Mouse (Mus musculus) midbrain, embryonic 15.5 days (tissue): ENCODE measurements at regions not wholly inside any gene's neighbourhood (a gene's known extent, or its start where the extent isn't known, plus 50 kb on each side); places are given as distances from the start of the nearest gene placed in this dataset.
A peak's percentile ranks its signal among the peaks of the same experiment; 100 is the strongest.

Source experiments
- ATAC-seq: fragments of 200-750 bp; cut with Nextera tagmentation; replicated peaks from 2 replicates; pipeline ENCODE4 v1.8.0; 2017; ENCODE audit warnings: moderate TSS enrichment
- H3K27ac ChIP-seq: fragments of 300-500 bp; sonication (generic); 2 replicates; pipeline ENCODE4 v1.5.1; 2015; ENCODE audit warnings: mild to moderate bottlenecking, inconsistent platforms
- H3K27me3 ChIP-seq: fragments of 300-500 bp; sonication (generic); replicated peaks from 2 replicates; pipeline ENCODE4 v1.6.1; 2015; ENCODE audit warnings: inconsistent platforms
- H3K36me3 ChIP-seq: fragments of 300-500 bp; sonication (generic); replicated peaks from 2 replicates; pipeline ENCODE4 v1.6.1; 2015; ENCODE audit warnings: inconsistent platforms
- H3K4me1 ChIP-seq: fragments of 300-500 bp; sonication (generic); 2 replicates; pipeline ENCODE4 v1.6.1; 2015; ENCODE audit warnings: inconsistent platforms
- H3K4me2 ChIP-seq: fragments of 300-500 bp; sonication (generic); 2 replicates; pipeline ENCODE4 v1.6.1; 2015; ENCODE audit warnings: inconsistent platforms, mild to moderate bottlenecking, moderate library complexity
- H3K4me3 ChIP-seq: fragments of 300-500 bp; sonication (generic); 2 replicates; pipeline ENCODE4 v1.5.1; 2015; ENCODE audit warnings: mild to moderate bottlenecking, inconsistent platforms
- H3K9ac ChIP-seq: fragments of 300-500 bp; sonication (generic); 2 replicates; pipeline ENCODE4 v1.6.1; 2015; ENCODE audit warnings: mild to moderate bottlenecking, inconsistent platforms
- H3K9me3 ChIP-seq: fragments of 300-500 bp; sonication (generic); 2 replicates; pipeline ENCODE4 v1.6.1; 2016; ENCODE audit warnings: inconsistent platforms
- WGBS: fragments of 180-500 bp; shearing (Covaris S2); methylation state at CpG from one replicate; pipeline ENCODE4 v1.1.7; 2015; ENCODE audit warnings: mixed read lengths; 5-methylcytosine and 5-hydroxymethylcytosine counted together

DNA sequence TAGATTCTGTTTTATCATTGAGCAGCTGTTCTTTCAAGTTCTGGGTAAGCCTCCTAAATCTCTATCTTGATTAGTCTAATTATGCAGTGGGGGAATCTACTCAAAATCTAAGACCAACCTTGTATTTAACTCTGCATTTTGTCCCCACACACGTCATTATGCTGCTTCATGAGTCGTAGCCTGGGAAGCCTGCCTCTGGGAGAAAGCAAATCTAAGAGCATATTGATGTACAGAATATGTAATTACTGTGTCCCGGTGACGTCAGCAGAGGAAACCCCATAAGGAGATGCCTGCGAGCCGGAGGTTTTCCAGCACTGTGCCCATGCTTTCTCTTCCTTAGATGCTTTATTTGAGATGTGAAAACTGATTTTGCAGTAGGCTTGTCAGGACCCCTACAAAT lies 161.7 kb downstream of the Rps29 start:
- Histone ChIP-seq H3K27ac (peak overlapping the region; percentile 81), H3K9ac (no peak overlapping the region), H3K4me3 (peak overlapping the region; percentile 32), H3K9me3 (no peaks in the 10 kb centered on the region), H3K27me3 (no peaks in the 10 kb centered on the region), H3K36me3 (no peaks in the 10 kb centered on the region), H3K4me2 (peak overlapping the region; percentile 49), H3K4me1 (peaks cover 24% of the 10 kb centered on the region)
- WGBS, result 29% methylated on average over 6 of the region's 6 CpGs
- ATAC-seq, result peak; percentile 80

DNA sequence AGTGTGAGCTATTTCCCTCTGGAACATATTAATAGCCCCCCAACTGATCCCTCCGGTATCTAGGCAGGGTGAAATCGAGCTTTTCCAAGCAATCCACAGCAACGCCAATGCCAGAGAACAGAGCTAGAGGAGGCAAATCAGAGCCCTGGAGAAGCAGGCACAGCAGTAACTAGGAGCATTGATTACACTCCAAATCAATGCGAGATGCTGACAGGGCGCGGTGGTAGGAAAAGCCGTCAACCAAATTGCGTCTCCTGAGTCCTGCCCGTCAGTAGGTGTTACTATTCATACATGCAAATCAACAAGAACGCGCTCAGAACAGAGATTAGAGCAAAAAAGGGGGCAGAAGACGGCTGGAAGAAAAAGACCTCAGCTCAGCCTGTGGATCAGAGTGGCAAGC lies 162.2 kb downstream of the Rps29 start:
- Histone ChIP-seq H3K4me1 (peaks cover 24% of the 10 kb centered on the region), H3K27ac (peak overlapping the region; percentile 81), H3K9me3 (no peaks in the 10 kb centered on the region), H3K4me2 (peak overlapping the region; percentile 49), H3K4me3 (peak overlapping the region; percentile 32), H3K9ac (no peak overlapping the region), H3K27me3 (no peaks in the 10 kb centered on the region), H3K36me3 (no peaks in the 10 kb centered on the region)
- ATAC-seq, result peak; percentile 92
- WGBS, result 12% methylated on average over 12 of the region's 12 CpGs

DNA sequence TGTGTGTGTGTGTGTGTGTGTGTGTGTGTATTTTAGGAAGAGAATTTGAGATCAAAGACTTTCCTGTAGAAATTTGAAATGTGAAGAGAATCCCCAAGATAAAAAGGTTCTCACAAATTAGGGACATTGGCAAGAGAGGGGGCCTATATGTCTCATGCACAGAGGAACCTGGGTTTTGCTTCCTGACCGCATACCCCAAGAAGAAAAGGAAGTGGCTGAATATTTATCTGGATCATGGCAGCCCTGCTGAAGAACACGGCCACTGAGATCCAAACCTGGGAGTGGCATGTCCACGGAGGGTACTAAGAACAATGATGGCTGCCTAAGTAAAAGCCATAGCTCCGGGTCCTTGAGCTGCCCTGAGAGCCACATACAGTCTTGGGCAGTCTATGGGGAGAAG lies 178.3 kb downstream of the Rps29 start:
- Histone ChIP-seq H3K27ac (no peak overlapping the region), H3K27me3 (no peaks in the 10 kb centered on the region), H3K9me3 (no peaks in the 10 kb centered on the region), H3K4me2 (no peak overlapping the region), H3K4me1 (peaks cover 15% of the 10 kb centered on the region; the same call in 1 of the 2 replicates), H3K36me3 (no peaks in the 10 kb centered on the region), H3K9ac (no peak overlapping the region), H3K4me3 (no peak overlapping the region)
- ATAC-seq, result no peak
- WGBS, result 91% methylated on average over 4 of the region's 4 CpGs

DNA sequence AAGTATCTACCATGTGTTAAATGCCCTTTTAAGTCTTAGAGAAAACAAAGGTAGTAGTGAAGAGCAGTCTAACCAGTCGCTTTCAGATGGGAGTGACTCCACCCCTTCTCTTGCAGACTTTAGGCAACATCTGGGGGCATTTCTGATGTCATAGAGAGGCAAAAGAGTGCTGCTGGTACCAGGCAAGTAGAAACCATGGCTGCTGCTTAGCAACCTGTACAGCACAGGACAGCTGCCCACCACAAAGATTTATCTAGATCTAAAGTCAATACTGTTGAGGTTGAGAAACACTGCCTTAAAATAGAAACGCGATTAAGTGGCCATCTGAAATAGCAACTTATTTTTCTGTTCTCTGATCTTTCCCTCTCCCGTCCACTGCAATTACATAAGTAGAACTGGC lies 178.8 kb downstream of the Rps29 start:
- H3K4me3 ChIP-seq, result no peak overlapping the region
- H3K9me3 ChIP-seq, result no peaks in the 10 kb centered on the region
- WGBS, result 67% methylated on average over 4 of the region's 4 CpGs
- no peaks in the 10 kb centered on the region for H3K36me3 ChIP-seq
- H3K27ac ChIP-seq, result no peak overlapping the region
- H3K4me2 ChIP-seq, result no peak overlapping the region
- peaks cover 15% of the 10 kb centered on the region; the same call in 1 of the 2 replicates for H3K4me1 ChIP-seq
- H3K27me3 ChIP-seq, result no peaks in the 10 kb centered on the region
- H3K9ac ChIP-seq, result no peak overlapping the region
- ATAC-seq, result 0 out of 2 replicates have a peak, but pooled peaks have one; percentile 37

DNA sequence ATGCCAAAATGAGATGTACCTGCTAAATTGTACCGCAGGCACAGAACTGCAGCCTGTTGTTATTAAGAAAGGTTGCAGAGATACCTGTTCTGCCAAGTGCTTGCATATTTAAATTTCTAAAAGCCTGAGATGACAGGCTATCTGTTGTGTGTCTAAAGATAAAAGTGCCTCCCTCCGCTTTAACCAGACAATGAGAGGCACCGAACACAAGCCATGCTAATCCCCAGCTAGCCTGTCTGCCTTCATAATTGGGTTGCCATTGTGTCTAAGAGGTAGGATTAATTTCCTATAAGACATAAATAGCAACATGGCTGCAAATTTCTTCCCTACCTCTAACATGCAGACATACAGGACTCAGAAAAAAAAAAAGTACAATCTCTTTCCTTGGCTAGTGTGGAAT lies 179.8 kb downstream of the Rps29 start:
- Histone ChIP-seq H3K4me2 (no peak overlapping the region), H3K9me3 (no peaks in the 10 kb centered on the region), H3K4me1 (peaks cover 15% of the 10 kb centered on the region; the same call in 1 of the 2 replicates), H3K27ac (peak overlapping the region; percentile 25; the same call in 1 of the 2 replicates), H3K9ac (no peak overlapping the region), H3K36me3 (no peaks in the 10 kb centered on the region), H3K4me3 (no peak overlapping the region), H3K27me3 (no peaks in the 10 kb centered on the region)
- 34% methylated on average over 3 of the region's 3 CpGs for WGBS
- peak; percentile 54 for ATAC-seq

DNA sequence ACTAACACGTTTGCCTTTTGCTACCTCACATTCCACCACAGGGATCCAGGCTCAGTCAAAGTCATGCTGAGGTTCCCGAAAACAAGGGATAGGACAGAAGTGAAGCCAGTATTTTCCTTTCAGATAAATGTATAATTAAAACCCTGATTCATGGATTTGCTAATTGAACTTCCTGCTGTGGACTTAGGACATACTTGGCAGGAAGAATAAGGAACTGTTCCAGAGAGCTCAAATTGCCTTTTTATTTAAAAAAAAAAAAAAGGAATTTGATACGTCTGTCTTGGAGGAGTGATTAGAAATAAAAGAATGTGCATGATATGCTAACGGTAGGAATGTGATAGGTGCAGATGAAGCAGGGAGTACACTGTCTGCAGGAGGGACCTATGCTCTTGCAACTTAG lies 181.7 kb downstream of the Rps29 start:
- Histone ChIP-seq H3K9me3 (no peaks in the 10 kb centered on the region), H3K9ac (no peak overlapping the region), H3K4me1 (peaks cover 15% of the 10 kb centered on the region; the same call in 1 of the 2 replicates), H3K4me2 (no peak overlapping the region), H3K36me3 (no peaks in the 10 kb centered on the region), H3K27me3 (no peaks in the 10 kb centered on the region), H3K4me3 (no peak overlapping the region), H3K27ac (no peak overlapping the region)
- ATAC-seq, result no peak
- WGBS, result 66% methylated on average over 4 of the region's 4 CpGs

DNA sequence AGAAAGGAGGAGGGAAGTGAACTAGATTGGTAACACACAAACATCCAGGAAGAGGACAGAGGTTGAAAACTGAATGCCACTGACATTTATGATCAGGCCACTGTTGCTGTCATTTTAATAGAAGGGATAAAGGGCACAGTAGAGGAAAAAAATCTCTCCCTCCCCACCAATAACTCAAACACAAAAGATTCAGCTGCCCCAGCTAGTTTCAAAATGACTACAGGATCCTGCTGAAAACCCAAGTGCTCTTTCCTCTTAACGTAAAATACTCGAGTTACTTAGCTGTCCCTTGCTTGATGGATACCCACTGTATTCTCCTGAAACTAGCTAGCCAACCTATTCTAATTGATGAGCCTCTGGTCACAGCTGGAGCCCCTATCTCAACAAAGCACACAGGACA lies 211.7 kb downstream of the Rps29 start:
- Histone ChIP-seq H3K36me3 (no peaks in the 10 kb centered on the region), H3K9me3 (no peaks in the 10 kb centered on the region)
- no peak for ATAC-seq

DNA sequence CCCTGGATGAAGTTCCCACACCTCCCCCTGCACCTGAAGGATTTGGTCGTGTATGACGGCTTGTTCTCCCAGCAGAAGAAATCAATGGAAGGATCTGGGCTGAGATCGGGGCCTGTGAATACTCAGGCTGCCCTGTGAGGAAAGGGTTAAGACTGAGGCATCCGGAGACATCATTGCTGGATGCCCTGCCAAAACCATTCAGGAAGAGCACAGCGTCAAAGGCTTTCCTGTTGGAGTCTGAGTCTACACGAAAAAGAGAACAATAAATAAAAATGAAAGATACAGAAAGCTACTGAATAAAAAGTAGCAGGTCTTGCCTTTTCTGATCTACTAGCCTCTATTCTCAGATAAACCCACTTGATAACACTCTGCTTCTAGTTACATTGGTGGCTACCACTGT lies 248.4 kb downstream of the Rps29 start:
- Histone ChIP-seq H3K4me1 (no peaks in the 10 kb centered on the region), H3K27me3 (no peaks in the 10 kb centered on the region), H3K4me2 (no peak overlapping the region), H3K27ac (no peak overlapping the region), H3K9me3 (no peaks in the 10 kb centered on the region), H3K9ac (no peak overlapping the region), H3K4me3 (no peak overlapping the region), H3K36me3 (no peaks in the 10 kb centered on the region)
- WGBS, result 35% methylated on average over 6 of the region's 6 CpGs
- ATAC-seq, result no peak

More for the DNA sequence above, 211.7 kb downstream of the Rps29 start:
- Histone ChIP-seq H3K9ac (no peak overlapping the region), H3K27ac (no peak overlapping the region), H3K4me3 (no peak overlapping the region), H3K4me2 (no peak overlapping the region), H3K4me1 (no peaks in the 10 kb centered on the region), H3K27me3 (no peaks in the 10 kb centered on the region)
- 86% methylated on average over 2 of the region's 2 CpGs for WGBS

DNA sequence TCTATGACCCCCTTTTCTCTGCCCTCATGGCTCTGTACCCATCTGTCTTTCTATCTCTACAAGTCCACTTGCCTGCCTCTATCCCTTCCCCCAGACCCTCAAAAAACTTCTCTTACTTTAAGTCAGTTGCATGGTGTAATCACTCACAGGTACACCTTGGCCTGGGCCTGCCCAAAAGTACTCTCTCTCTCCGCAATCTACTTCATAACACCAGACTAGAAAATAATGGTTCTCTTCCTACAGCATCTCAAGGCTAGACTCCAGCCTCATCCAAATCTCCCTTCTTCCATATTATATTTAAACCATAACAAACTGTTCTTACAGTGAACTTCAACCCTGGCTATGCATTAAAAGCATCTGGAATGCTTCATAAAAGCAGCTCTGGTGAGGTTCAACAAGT lies 254.2 kb downstream of the Rps29 start:
- Histone ChIP-seq H3K27ac (no peak overlapping the region), H3K9me3 (no peaks in the 10 kb centered on the region), H3K4me3 (no peak overlapping the region), H3K4me1 (no peaks in the 10 kb centered on the region), H3K9ac (no peak overlapping the region), H3K4me2 (no peak overlapping the region), H3K27me3 (no peaks in the 10 kb centered on the region), H3K36me3 (no peaks in the 10 kb centered on the region)
- WGBS, result 97% methylated on average over 1 of the region's 1 CpGs
- no peak for ATAC-seq

DNA sequence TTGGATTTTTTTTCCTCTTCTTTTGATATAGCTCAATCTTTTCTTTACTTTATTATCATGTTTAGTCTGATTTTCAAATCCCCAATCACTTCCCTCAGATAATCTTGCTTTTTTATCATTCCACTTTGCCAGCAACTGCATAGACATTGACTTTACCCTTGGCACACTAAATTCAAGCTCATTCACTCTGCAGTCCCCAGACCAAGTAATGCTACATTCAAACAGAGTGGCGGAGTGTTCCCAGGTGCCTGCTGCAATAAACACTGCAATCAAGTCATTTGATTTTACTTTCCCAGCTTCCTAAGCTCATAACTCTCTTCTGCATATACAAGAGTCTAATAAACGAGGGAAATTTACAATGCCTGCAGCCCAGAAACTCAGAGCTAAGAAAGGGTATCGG lies 269.8 kb downstream of the Rps29 start:
- no peak overlapping the region for H3K9ac ChIP-seq
- ATAC-seq, result no peak
- no peaks in the 10 kb centered on the region for H3K27me3 ChIP-seq
- no peak overlapping the region for H3K27ac ChIP-seq
- no peak overlapping the region for H3K4me2 ChIP-seq
- 81% methylated on average over 3 of the region's 3 CpGs for WGBS
- H3K9me3 ChIP-seq, result no peaks in the 10 kb centered on the region
- no peak overlapping the region for H3K4me3 ChIP-seq
- H3K4me1 ChIP-seq, result no peaks in the 10 kb centered on the region
- no peaks in the 10 kb centered on the region for H3K36me3 ChIP-seq

DNA sequence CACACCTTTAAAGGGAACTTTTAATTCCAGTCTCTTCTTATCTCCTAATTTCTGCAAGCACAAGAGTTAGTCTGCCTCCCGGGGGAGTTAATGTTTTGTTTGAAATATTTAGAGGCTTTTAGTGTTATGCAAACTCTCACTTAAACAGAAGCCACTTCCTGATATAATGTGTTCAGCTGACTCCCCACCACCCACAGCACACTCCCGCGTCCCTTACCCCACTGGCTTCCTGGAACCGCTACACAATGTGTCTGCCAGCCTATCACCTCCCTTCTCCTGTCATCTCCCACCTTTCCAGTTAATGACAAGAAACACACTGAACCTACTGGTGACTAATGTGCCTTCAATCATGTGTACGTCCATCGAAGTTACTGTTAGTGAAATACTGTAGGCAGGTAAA lies 276.5 kb downstream of the Rps29 start:
- no peak overlapping the region for H3K9ac ChIP-seq
- H3K27me3 ChIP-seq, result no peaks in the 10 kb centered on the region
- H3K36me3 ChIP-seq, result no peaks in the 10 kb centered on the region
- H3K9me3 ChIP-seq, result no peaks in the 10 kb centered on the region
- no peak overlapping the region for H3K27ac ChIP-seq
- ATAC-seq, result no peak
- no peak overlapping the region for H3K4me3 ChIP-seq
- no peaks in the 10 kb centered on the region for H3K4me1 ChIP-seq
- 88% methylated on average over 6 of the region's 6 CpGs for WGBS
- H3K4me2 ChIP-seq, result no peak overlapping the region

DNA sequence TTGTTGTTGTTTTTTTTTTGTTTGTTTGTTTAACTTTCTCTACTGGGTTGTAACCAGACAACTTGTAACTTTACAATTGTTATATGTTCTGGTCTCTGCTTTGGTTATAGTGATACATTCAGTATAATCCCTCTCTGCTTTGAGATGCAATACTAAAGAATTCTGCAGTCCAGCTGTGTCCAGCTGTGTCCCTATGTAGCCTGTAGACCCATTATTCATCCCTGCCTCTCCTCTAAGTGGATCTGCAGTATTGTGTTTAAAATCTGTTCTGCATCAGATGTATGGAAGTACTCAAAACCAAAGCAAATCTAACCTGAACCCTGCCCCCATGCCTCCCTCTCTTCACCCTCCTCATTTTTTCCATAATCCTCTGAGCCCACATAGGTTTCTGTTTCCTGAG lies 279.6 kb downstream of the Rps29 start:
- no peak overlapping the region for H3K27ac ChIP-seq
- no peaks in the 10 kb centered on the region for H3K4me1 ChIP-seq
- no peak overlapping the region for H3K4me3 ChIP-seq
- no peaks in the 10 kb centered on the region for H3K27me3 ChIP-seq
- H3K4me2 ChIP-seq, result no peak overlapping the region
- no peaks in the 10 kb centered on the region for H3K36me3 ChIP-seq
- H3K9me3 ChIP-seq, result no peaks in the 10 kb centered on the region
- H3K9ac ChIP-seq, result no peak overlapping the region
- no peak for ATAC-seq

DNA sequence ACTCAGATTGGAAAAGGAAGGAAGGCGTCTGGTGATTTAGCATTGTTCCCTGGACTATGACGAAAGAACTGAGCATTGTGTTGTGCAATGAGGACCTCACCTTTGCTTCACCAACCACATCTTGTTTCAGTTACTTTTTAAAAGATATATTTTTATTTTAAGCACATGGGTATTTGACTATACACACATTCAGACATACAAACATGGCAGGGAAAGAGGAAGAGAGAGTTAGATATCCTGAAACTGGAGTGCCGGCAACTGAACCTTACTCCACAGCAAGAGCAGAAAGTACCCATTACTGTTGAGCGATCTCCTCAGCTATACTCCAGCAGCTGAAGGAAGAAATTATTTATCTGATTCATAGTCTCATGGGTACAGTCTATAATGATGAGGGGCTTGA lies 287.7 kb downstream of the Rps29 start:
- Histone ChIP-seq H3K27me3 (no peaks in the 10 kb centered on the region), H3K4me2 (no peak overlapping the region), H3K9ac (no peak overlapping the region), H3K4me1 (no peaks in the 10 kb centered on the region), H3K4me3 (no peak overlapping the region), H3K36me3 (no peaks in the 10 kb centered on the region), H3K9me3 (no peaks in the 10 kb centered on the region), H3K27ac (no peak overlapping the region)
- ATAC-seq, result no peak
- 95% methylated on average over 4 of the region's 4 CpGs for WGBS

DNA sequence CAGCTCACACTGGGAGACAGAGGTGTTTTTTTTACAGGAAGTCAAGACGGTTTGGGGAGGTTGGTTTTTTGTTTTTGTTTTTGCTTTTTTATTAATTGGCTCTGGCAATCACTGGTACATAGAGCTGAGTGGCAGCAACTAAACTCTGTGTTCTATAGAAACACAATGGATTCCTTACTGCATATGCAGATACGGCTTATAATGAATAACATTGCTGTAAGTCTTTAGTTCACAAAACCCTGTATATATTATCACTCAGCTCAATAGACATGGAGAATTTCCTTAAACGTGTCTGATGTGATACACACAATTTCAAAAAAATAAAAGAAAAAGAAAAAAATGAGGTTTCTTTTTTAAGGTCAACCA lies 296.0 kb downstream of the Rps29 start:
- no peaks in the 10 kb centered on the region for H3K27me3 ChIP-seq
- 55% methylated on average over 3 of the region's 3 CpGs for WGBS
- no peaks in the 10 kb centered on the region for H3K9me3 ChIP-seq
- no peak overlapping the region for H3K4me2 ChIP-seq
- H3K4me1 ChIP-seq, result no peaks in the 10 kb centered on the region
- H3K36me3 ChIP-seq, result no peaks in the 10 kb centered on the region
- no peak overlapping the region for H3K27ac ChIP-seq
- H3K4me3 ChIP-seq, result no peak overlapping the region
- ATAC-seq, result 0 out of 2 replicates have a peak, but pooled peaks have one; percentile 13
- H3K9ac ChIP-seq, result no peak overlapping the region
